Mouse (Mus musculus): ENCODE results near the gene Ndel1.

- TF ChIP-seq CTCF (IDR thresholded peaks at IDR 0.05; ENCODE audit: insufficient read depth, low read length) (no peak), POLR2A (IDR thresholded peaks at IDR 0.05; ENCODE audit: borderline replicate concordance, extremely low read depth, low read depth, low read length) (no peak)
These were observed 16.6 kb upstream of the Ndel1 start, which contains the start of gene Rnf222 for GRCm38 (mm10) chr11:68888253-68888652.

Measured in lung, adult 2 months (tissue).